Mouse (Mus musculus) cerebellum, postnatal 10 days (tissue): ENCODE results near the gene Map3k14.

Experiments
- DNase-seq, 2 experiments: peaks; one replicate each; pipeline ENCODE4 v3.0.0; 2021; ENCODE audit warnings: mixed read lengths in 2 of 2

Gene Map3k14

GRCm38 (mm10) chr11:103173041-103173770, 94.1 kb downstream of the Map3k14 start:
- no peak for DNase-seq

- DNase-seq: no peak
Measured at GRCm38 (mm10) chr11:103172392-103173040, 94.8 kb downstream of the Map3k14 start.

- DNase-seq: peak in 1 of 2 experiments; percentile 24
Measured at GRCm38 (mm10) chr11:103171703-103172391, 95.4 kb downstream of the Map3k14 start.

DNA sequence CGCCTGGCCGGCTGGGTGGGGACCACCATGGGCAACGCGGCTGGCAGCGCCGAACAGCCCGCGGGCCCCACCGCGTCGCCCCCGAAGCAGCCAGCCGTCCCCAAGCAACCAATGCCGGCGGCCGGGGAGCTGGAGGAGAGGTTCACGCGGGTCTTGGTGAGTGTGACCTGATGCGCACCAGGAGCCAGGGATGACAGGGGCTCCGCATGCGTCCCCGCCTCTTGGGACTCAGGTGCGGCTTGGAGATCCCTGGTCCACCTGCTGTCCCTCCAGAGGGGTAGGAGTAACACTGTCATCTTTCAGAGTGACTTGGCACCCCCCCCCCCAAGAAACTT, 96.0 kb downstream of the Map3k14 start:
- no peak for DNase-seq

- DNase-seq: peak; percentile 68 to 76
Measured at GRCm38 (mm10) chr11:103170494-103171285, 96.6 kb downstream of the Map3k14 start, which contains the start of gene Fmnl1. Gene Fmnl1 (plus strand): TSS chr11:103171107.

DNA sequence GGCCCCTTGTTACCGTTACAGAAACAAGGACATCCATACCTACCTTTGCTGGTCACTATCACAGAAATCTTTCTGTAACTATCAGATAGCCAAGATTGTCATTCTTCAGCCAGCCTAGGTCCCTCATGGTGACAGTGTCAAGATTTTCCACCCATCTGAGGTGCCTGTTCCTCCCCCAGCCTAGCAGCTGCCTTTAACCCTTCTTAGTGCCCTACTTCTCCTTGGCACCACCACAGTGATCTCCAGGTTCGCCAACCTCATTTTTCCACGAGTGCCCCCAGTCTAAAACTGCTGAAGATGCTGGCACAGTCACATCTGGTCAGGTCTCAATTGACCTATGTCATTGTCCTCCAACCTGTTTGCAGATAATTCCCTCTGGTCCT, 97.2 kb downstream of the Map3k14 start:
- DNase-seq: no peak
